Mouse (Mus musculus) lung, adult 2 months (tissue): ENCODE data around the gene Eif4b. TPM values are rescaled to one million over a fixed set of nuclear protein-coding genes. Genes with fewer than 3 reads are reported as not detected.

ENCODE experiments used
- DNase-seq: peaks from one replicate; pipeline ENCODE4 v3.0.0; 2022
- H3K4me1 ChIP-seq: fragments of 200-500 bp; 2 replicates; pipeline ENCODE4 v1.6.1; 2011; ENCODE audit warnings: low read length; ENCODE audit not compliant: control insufficient read depth, insufficient read depth
- H3K4me3 ChIP-seq: fragments of 200-500 bp; replicated peaks from 2 replicates; pipeline ENCODE3; 2011; ENCODE audit warnings: low read depth, mild to moderate bottlenecking, control low read depth, low read length; ENCODE audit errors: extremely low read depth
- CTCF ChIP-seq: fragments of 200-500 bp; IDR thresholded peaks from 2 replicates; pipeline ENCODE4 v1.5.1; 2011; ENCODE audit warnings: mild to moderate bottlenecking, low read length, control low read depth; ENCODE audit not compliant: insufficient read depth
- POLR2A ChIP-seq: fragments of 200-500 bp; IDR thresholded peaks from 2 replicates; pipeline ENCODE4 v1.6.1; 2011; ENCODE audit warnings: low read depth, mild to moderate bottlenecking, control low read depth, low read length, borderline replicate concordance; ENCODE audit errors: extremely low read depth
- WGBS: fragments of 180-500 bp; shearing (Covaris S2); methylation state at CpG from one replicate; pipeline ENCODE4 v1.1.7; 2018; 5-methylcytosine and 5-hydroxymethylcytosine counted together
- polyA plus RNA-seq: library from polyadenylated mRNA; depleted of rRNA; stranded (reverse); fragments of >200 nt; gene quantifications from 2 replicates; pipeline ENCODE4 v1.2.3, GENCODE M21; 2012

The Eif4b gene
- polyA plus RNA-seq, 1 experiment = 87.1 TPM

DNA sequence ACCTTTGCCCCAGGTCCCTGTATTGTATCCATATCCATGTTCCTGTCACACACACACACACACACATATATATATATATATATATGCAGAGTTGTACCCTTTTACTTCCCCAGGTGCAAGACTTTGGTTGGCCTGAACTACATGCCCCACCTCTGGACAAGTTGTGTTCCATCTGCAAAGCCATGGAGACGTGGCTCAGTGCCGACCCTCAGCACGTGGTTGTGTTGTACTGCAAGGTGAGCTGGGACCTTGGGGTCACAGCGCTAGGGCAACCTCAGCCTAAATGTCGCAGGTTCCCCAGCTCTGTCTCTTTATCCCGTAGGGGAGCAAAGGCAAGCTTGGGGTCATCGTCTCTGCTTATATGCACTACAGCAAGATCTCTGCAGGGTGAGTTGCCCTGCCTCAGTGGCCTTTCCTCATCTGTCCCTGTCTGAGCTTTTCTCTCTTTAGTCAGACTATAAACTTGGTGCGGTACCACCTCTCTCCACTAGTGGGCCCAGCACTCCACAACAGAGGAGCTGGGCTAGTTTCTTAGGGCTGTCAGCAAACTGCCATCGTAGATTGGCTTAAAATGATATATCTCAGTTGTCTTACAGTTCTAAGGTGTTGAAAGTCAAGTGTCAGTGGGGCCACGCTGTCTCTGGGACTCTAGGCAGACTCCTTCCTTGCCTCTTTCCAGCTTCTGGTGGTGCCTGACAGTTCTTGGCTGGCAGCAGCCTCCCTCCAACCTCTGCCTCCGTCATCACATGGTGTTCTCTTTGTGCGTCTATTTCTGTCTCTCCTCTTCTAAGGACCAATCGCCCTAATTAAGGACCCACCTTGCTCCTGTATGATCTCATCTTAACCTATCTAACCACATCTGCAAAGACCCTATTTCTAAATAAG lies 34.4 kb downstream of the Eif4b start:
- WGBS = 46% methylated on average over 13 of the region's 13 CpGs

DNA sequence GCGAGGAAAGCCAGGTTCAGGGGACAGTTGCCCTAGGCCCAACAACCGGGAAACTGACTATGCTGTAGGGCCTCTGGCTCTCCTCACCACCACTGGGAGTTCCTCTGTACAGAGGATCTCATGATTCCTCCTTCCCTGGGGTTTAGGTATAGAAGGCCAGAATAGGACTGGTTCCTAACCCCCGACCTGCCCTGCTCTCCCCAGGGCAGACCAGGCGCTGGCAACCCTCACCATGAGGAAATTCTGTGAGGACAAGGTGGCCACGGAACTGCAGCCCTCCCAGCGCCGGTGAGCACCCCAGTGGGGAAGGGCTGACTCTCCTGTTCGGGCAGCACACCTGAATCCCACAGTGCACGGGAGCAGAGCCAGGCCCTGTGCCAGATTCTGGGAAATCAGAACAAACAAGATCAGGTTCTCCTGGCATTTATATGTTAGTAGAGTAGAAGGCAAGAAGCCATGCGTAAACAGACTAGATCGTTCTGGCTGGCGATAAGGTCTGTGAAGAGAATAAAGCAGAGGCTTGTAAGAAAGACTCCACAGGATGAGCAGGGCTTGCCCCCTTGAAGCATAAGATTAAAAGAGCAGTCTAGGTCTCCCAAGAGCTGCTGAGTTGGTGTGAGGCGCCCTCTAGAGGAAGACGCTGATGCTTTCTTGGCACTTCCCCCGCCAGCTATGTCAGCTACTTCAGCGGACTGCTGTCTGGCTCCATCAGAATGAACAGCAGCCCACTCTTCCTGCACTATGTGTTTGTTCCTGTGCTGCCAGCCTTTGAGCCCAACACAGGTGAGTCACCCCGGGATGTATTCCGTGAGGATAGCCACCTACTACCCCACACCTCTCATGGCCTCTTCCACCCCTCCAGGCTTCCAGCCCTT lies 35.3 kb downstream of the Eif4b start:
- peak; percentile 72 for DNase-seq
- no peak overlapping the region for H3K4me3 ChIP-seq
- peaks cover 28% of the 10 kb centered on the region for H3K4me1 ChIP-seq
- WGBS = 38% methylated on average over 18 of the region's 18 CpGs
- peak; percentile 82 for TF ChIP-seq CTCF
- 0 out of 2 replicates have a peak, but pooled peaks have one; percentile 8 for TF ChIP-seq POLR2A

More for the DNA sequence above, 34.4 kb downstream of the Eif4b start:
- peak; percentile 61 for DNase-seq
- peak; percentile 61 for TF ChIP-seq CTCF
- peak; percentile 20; the same call in 1 of the 2 replicates for TF ChIP-seq POLR2A
- Histone ChIP-seq H3K4me1 (peaks cover 28% of the 10 kb centered on the region), H3K4me3 (no peak overlapping the region)

DNA sequence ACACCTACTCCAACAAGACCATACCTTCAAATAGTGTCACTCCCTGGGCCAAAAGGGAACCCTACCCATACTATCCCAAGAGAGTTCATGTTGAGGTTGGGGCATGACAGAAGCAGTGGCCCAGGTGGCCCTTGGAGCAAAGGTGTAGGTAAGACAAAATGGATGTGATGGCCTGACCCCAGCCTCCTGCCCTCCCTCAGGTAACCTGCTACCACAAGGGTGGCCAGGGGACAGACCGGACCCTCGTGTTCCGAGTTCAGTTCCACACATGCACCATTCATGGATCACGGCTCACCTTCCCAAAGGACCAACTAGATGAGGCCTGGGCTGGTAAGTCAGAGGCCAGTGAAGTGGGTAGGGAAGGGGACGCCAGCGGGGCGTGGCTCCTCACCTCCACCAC lies 36.7 kb downstream of the Eif4b start:
- DNase-seq = no peak
- WGBS = 93% methylated on average over 7 of the region's 7 CpGs
- Histone ChIP-seq H3K4me3 (no peak overlapping the region), H3K4me1 (peaks cover 22% of the 10 kb centered on the region)
- peak; percentile 31; the same call in 1 of the 2 replicates for TF ChIP-seq POLR2A
- no peak for TF ChIP-seq CTCF

DNA sequence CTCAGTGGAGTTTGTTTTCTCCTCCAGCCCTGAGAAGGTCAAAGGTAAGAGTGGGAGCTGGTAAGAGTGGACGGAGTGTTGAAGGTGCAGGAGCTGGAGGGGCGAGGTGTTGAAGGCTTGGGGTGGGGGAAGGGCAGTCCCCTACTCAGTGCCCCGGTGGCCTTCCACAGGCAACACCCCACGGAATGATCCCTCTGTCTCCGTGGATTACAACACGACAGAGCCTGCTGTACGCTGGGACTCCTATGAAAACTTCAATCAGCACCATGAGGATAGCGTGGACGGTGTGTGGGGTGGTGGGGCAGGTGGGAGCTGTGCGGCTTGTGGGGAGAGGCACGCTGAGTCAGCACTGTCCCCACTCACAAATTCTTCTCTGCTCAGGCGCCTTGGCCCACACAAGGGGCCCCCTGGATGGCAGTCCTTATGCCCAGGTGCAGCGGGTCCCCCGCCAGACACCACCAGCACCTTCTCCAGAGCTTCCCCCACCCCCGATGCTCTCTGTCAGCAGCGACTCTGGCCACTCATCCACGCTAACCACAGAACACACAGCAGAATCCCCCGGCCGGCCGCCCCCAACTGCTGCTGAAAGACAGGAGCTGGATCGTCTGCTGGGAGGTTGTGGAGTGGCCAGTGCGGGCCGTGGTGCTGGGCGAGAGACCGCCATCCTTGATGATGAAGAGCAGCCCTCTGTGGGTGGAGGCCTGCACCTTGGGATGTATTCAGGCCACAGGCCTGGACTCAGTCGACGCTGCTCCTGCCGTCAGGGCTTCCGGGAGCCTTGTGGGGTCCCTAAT lies 37.3 kb downstream of the Eif4b start:
- Histone ChIP-seq H3K4me1 (peaks cover 18% of the 10 kb centered on the region), H3K4me3 (no peak overlapping the region)
- TF ChIP-seq POLR2A (no peak), CTCF (no peak)
- DNase-seq = no peak
- 77% methylated on average over 29 of the region's 29 CpGs for WGBS

DNA sequence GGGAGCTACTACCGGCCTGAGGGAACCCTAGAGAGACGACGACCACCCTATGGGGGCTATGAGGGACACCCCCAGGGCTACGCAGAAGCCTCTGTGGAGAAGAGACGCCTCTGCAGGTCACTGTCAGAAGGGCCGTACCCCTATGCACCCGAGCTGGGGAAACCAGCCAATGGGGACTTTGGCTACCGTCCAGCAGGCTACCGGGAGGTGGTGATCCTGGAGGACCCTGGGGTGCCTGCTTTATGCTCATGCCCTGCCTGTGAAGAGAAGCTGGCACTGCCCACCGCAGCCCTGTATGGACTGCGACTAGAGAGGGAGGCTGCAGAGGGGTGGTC lies 37.9 kb downstream of the Eif4b start:
- TF ChIP-seq CTCF (no peak), POLR2A (no peak)
- DNase-seq = no peak
- H3K4me1 ChIP-seq = peaks cover 12% of the 10 kb centered on the region
- WGBS = 71% methylated on average over 11 of the region's 11 CpGs
- H3K4me3 ChIP-seq = no peak overlapping the region

DNA sequence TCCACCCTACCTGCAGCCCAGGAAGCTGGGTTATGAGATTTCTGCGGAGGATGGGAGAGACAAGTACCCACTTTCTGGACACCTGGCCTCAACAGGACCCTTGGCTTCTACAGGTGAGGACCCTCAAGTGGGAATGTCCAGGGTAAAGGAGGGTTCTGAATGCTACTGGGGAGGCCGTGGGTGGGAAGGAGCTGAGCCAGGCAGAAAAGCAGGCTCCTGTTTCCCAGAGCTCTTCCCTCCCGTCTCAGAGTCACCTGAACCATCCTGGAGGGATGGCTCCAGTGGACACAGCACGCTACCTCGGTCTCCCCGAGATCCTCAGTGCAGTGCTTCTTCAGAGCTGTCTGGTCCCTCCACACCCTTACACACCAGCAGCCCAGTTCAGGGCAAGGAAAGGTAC lies 38.6 kb downstream of the Eif4b start:
- TF ChIP-seq CTCF (no peak), POLR2A (peak; percentile 36; the same call in 1 of the 2 replicates)
- DNase-seq = no peak
- WGBS = 93% methylated on average over 6 of the region's 6 CpGs

DNA sequence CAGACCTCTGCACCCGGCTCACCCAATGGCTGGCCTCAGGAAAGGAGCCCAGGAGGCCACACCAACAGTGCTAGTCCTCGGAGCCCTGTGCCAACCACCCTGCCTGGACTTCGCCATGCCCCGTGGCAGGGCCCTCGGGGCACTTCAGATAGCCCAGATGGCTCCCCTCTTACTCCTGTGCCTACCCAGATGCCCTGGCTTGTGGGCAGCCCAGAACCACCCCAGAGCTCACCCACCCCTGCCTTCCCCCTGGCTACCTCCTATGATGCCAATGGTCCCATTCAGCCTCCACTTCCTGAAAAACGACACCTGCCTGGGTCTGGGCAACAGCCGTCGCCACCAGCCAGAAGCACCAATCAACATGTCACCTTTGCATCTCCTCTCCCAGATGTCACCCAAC lies 39.3 kb downstream of the Eif4b start:
- Histone ChIP-seq H3K4me1 (peaks cover 11% of the 10 kb centered on the region), H3K4me3 (no peak overlapping the region)
- DNase-seq = no peak
- TF ChIP-seq CTCF (no peak), POLR2A (no peak)
- WGBS = 70% methylated on average over 8 of the region's 8 CpGs

More for the DNA sequence above, 38.6 kb downstream of the Eif4b start:
- Histone ChIP-seq H3K4me3 (no peak overlapping the region), H3K4me1 (peaks cover 10% of the 10 kb centered on the region)

DNA sequence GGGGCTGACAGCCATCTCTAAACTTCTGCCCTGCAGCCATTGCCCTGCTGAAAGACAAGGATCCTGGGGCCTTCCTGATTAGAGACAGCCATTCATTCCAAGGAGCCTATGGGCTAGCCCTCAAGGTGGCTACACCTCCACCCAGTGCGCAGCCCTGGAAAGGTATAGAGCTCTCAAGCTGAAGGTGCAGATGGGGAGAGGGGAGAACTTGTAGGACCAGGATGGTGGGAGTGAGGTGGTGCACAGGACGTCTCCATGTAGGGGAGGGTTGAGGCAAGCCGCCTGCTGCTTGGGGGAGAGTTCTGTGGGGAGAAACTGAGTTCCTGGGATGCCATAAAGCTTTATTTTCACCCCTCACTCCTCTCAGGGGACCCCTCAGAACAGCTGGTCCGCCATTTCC lies 40.1 kb downstream of the Eif4b start:
- H3K4me1 ChIP-seq = peaks cover 11% of the 10 kb centered on the region
- TF ChIP-seq POLR2A = no peak
- no peak for TF ChIP-seq CTCF
- 83% methylated on average over 4 of the region's 4 CpGs for WGBS
- H3K4me3 ChIP-seq = no peak overlapping the region
- no peak for DNase-seq

DNA sequence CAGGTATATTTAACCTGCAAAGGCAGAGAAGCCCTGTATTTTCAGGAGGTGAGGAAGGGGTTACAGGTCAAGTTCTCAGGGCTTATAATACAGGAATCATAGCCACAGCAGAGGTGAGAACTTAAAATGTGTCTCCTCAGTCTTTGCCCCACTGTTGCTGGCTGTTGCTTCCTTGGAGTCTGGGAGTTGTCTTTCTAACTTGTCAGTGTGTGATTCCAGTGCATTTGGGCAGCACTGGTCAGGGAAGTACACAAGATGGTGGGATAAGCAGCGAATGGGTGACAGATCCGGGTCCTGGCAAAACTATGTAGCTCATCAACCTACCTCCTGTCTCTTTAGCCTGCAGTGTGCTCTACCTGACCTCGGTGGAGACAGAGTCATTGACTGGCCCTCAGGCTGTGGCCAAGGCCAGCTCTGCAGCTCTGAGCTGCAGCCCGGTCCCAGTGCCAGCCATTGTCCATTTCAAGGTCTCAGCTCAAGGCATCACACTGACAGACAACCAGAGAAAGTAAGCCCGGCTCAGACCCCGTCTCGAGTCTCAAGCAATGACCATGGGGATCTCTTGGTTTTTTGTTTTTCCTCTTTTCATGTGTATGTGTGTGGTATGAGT lies 41.2 kb downstream of the Eif4b start:
- TF ChIP-seq POLR2A (no peak), CTCF (no peak)
- 67% methylated on average over 7 of the region's 7 CpGs for WGBS
- H3K4me1 ChIP-seq = peaks cover 11% of the 10 kb centered on the region
- H3K4me3 ChIP-seq = no peak overlapping the region
- DNase-seq = no peak
